Mouse (Mus musculus) limb, embryonic 14.5 days (tissue): ENCODE measurements around the gene Rtl1. TPM values are rescaled to one million over a fixed set of nuclear protein-coding genes. Genes with fewer than 3 reads are reported as not detected.

Experiments used
- ATAC-seq: fragments of 200-750 bp; cut with Nextera tagmentation; 2 replicates; pipeline ENCODE4 v1.8.0; 2017; ENCODE audit warnings: low read depth, moderate number of reproducible peaks, moderate TSS enrichment; ENCODE audit not compliant: low FRiP score
- DNase-seq: peaks from one replicate; pipeline ENCODE4 v3.0.0-alpha.2; 2015; ENCODE audit warnings: low spot score
- H3K27ac ChIP-seq: fragments of 300-500 bp; sonication (generic); replicated peaks from 2 replicates; pipeline ENCODE4 v1.5.1; 2014; ENCODE audit warnings: low read depth, mild to moderate bottlenecking, low read length, moderate library complexity, mixed read lengths
- H3K27me3 ChIP-seq: fragments of 300-500 bp; sonication (generic); 2 replicates; pipeline ENCODE4 v1.6.1; 2014; ENCODE audit warnings: low read length, mixed read lengths; ENCODE audit not compliant: control insufficient read depth, insufficient read depth
- H3K36me3 ChIP-seq: fragments of 300-500 bp; sonication (generic); 2 replicates; pipeline ENCODE4 v1.6.1; 2014; ENCODE audit warnings: mild to moderate bottlenecking, low read length, moderate library complexity, mixed read lengths; ENCODE audit not compliant: control insufficient read depth, insufficient read depth
- H3K4me1 ChIP-seq: fragments of 300-500 bp; sonication (generic); 2 replicates; pipeline ENCODE4 v1.6.1; 2014; ENCODE audit warnings: antibody characterized with exemption, low read length, mixed read lengths; ENCODE audit not compliant: control insufficient read depth, insufficient read depth
- H3K4me2 ChIP-seq: fragments of 300-500 bp; sonication (generic); replicated peaks from 2 replicates; pipeline ENCODE4 v1.6.1; 2014; ENCODE audit warnings: low read depth, mild to moderate bottlenecking, low read length, moderate library complexity; ENCODE audit not compliant: severe bottlenecking
- H3K4me3 ChIP-seq: fragments of 300-500 bp; sonication (generic); replicated peaks from 2 replicates; pipeline ENCODE4 v1.5.1; 2014; ENCODE audit warnings: low read length
- H3K9ac ChIP-seq: fragments of 300-500 bp; sonication (generic); 2 replicates; pipeline ENCODE4 v1.6.1; 2014; ENCODE audit warnings: mild to moderate bottlenecking, low read depth, low read length, moderate library complexity; ENCODE audit not compliant: severe bottlenecking
- H3K9me3 ChIP-seq: fragments of 300-500 bp; sonication (generic); 2 replicates; pipeline ENCODE4 v1.6.1; 2016; ENCODE audit warnings: low read length; ENCODE audit not compliant: control insufficient read depth
- POLR2A ChIP-seq: fragments of 200-500 bp; IDR thresholded peaks from 2 replicates; pipeline ENCODE4 v1.8.0; 2012; ENCODE audit warnings: inconsistent platforms, mild to moderate bottlenecking, moderate library complexity, borderline replicate concordance; ENCODE audit not compliant: insufficient read depth, insufficient read length; ENCODE audit errors: extremely low read depth
- WGBS: fragments of 180-500 bp; shearing (Covaris S2); extraction: QIAGEN DNeasy Blood & Tissue Kit; methylation state at CpG from one replicate; pipeline ENCODE4 v1.1.7; 2014; 5-methylcytosine and 5-hydroxymethylcytosine counted together
- polyA plus RNA-seq, 2 experiments: library from polyadenylated mRNA; depleted of rRNA in 1 of 2; stranded (reverse) in 1 of 2; unstranded in 1 of 2; fragments of >200 nt; fragmentation: Nextera tagmentation in 1 of 2; extraction: Ambion mirVana in 1 of 2; gene quantifications; 2 replicates each; pipeline versions ENCODE4 v1.2.1 to v1.2.3; 2012 to 2014

The Rtl1 gene
- polyA plus RNA-seq, 2 experiments: 4.2 to 6.6 TPM

DNA sequence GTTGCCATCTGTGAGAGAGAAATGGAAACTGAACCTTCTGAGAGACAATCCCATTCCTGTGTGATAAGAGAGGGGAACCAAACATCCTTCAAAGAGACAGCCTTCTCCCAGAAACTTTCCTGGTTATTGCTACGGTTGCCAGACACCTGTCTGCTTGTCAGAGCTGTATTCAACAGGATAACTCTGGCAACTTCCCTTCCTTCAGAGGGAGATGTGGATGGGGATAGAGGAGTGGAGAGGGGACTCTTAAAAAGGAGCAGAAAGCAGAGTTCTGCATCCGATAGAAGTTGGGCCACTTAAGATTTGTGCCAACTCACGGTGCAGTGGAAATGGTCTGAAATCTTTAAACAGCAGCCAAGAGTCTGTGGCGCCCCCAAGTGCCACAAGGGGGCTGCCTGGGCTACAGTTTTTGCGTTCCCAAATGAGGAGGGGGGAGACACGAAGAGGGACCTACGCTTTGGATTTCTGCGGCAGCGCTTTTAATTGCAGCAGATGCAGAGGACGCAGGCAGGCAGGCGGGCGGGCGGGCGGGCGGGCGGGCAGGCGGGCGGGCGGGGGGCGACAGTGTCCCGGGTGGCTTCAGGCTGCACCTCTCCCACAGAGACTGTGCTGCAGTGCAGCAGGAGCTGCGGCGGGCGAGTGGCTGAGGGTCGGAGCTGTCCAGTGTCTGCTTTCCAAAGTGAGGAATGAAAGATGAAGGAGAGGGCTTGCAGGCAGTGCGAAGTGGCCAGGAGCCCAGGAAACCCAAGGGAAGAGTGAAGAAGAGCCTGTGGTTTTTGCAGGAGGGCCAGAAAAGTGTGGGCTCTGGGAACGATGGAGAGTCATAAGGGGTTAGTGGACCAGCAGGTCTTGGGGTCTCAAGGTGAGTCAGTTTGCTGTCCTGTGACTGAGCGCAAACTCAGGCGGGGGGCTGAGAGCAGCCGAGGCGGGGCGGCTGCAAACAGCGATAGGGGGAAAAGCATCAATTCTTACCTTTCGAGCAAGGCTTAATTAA lies 12.6 kb upstream of the Rtl1 start:
- H3K27ac ChIP-seq: no peak overlapping the region
- H3K4me1 ChIP-seq: no peaks in the 10 kb centered on the region
- peak overlapping the region; percentile 35 for H3K4me2 ChIP-seq
- peak overlapping the region; percentile 19 for H3K4me3 ChIP-seq
- 51% methylated on average over 21 of the region's 34 CpGs for WGBS
- no peak for TF ChIP-seq POLR2A
- H3K27me3 ChIP-seq: 0 out of 2 replicates have a peak, but pooled peaks cover 3% of the 10 kb centered on the region
- no peak for DNase-seq
- 0 out of 2 replicates have a peak, but pooled peaks cover 4% of the 10 kb centered on the region for H3K9me3 ChIP-seq
- ATAC-seq: no peak
- H3K36me3 ChIP-seq: peaks cover 89% of the 10 kb centered on the region
- H3K9ac ChIP-seq: no peak overlapping the region

DNA sequence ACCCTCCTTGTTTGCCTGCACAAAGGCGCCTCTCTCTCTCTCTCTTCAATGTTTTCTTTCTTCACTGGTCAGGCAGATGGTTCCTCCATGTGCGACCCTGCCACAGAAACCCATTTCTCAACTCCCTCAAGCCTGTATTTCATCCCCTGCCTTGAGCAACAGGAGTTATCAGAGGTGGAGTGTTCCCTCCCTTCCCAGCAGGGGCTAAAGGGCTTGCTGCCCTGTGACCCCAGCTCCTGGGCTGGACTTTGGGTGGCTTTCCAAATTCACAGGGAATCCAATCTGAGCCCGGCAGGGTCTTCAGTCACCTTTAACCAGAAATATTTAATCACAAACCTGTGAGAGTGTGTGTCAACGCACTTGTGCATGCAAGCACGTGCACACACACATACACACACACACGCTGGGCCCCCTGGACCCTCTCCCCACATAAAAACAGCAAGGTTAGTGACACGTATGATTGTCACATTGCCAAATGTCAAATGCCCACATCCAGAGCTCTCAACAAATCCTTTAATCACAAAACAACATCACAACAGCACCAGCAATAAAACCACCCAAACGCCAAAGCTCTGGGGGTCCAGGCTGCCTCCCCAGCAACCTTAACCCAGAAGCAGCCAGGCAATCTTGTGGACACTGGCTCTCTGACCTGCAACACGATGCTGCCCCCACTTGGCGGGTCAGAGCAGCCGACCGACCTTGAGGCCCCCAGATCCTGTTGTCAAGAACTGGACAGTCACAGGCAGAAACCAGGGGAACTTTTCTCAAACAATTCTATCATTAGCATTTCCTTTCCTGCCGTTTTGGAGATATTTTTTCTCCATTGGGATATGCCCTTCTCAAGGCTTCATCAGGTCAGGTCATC lies 8.7 kb upstream of the Rtl1 start:
- 0 out of 2 replicates have a peak, but pooled peaks cover 4% of the 10 kb centered on the region for H3K9me3 ChIP-seq
- DNase-seq (no peak), ATAC-seq (no peak)
- no peaks in the 10 kb centered on the region; the same call in 1 of the 2 replicates for H3K4me1 ChIP-seq
- no peak overlapping the region for H3K27ac ChIP-seq
- peaks cover 91% of the 10 kb centered on the region for H3K36me3 ChIP-seq
- 54% methylated on average over 13 of the region's 13 CpGs for WGBS
- H3K4me3 ChIP-seq: no peak overlapping the region
- no peak for TF ChIP-seq POLR2A
- no peak overlapping the region for H3K9ac ChIP-seq
- 0 out of 2 replicates have a peak, but pooled peaks cover 3% of the 10 kb centered on the region for H3K27me3 ChIP-seq
- no peak overlapping the region for H3K4me2 ChIP-seq

DNA sequence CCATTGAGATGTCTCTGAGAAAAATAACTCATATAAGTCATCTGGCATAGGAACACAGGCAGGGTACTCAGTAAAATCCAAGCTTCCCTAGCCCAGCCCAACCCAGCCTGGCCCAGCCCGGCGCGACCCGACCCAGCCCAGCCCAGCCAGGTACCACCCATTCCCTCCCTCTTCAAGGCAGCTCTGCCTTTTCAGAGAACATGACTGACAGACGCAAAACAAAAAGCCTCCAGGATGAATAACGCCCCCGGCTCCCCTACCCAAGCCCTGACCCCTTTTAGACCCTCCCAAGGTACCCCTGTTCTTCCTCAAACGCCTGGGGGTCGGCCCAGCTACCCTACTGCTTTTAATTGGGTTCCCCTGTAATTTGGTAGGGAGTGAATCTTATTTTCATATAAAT lies 7.8 kb upstream of the Rtl1 start:
- peaks cover 89% of the 10 kb centered on the region for H3K36me3 ChIP-seq
- 0 out of 2 replicates have a peak, but pooled peaks cover 4% of the 10 kb centered on the region for H3K9me3 ChIP-seq
- H3K4me3 ChIP-seq: no peak overlapping the region
- no peak overlapping the region for H3K27ac ChIP-seq
- TF ChIP-seq POLR2A: no peak
- no peaks in the 10 kb centered on the region; the same call in 1 of the 2 replicates for H3K4me1 ChIP-seq
- ATAC-seq (no peak), DNase-seq (no peak)
- H3K27me3 ChIP-seq: no peaks in the 10 kb centered on the region
- WGBS: 47% methylated on average over 9 of the region's 9 CpGs
- no peak overlapping the region for H3K4me2 ChIP-seq
- no peak overlapping the region for H3K9ac ChIP-seq

DNA sequence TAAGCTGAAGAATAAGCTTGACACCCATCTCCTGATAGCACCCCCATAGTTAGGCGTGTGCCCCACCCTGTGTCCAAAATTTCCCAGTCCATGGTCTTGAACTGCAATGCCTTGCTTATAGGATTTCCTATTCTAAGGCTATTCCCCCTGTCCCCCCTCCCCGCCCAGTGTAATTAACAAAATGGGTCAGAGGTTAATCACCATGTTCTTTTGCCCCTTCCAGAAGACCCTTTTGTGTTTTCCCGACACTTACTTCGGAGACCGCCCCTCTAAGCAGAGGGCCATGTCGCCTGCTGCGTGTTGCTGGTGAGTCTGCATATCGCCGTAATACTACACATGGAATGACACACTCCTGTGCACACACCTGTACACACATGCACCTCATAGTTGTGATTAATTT lies 7.1 kb upstream of the Rtl1 start:
- no peaks in the 10 kb centered on the region for H3K27me3 ChIP-seq
- H3K9ac ChIP-seq: no peak overlapping the region
- no peak overlapping the region for H3K4me3 ChIP-seq
- peaks cover 88% of the 10 kb centered on the region for H3K36me3 ChIP-seq
- TF ChIP-seq POLR2A: no peak
- WGBS: 63% methylated on average over 9 of the region's 9 CpGs
- H3K27ac ChIP-seq: no peak overlapping the region
- no peak for ATAC-seq
- DNase-seq: no peak
- H3K4me2 ChIP-seq: no peak overlapping the region
- H3K4me1 ChIP-seq: no peaks in the 10 kb centered on the region; the same call in 1 of the 2 replicates
- H3K9me3 ChIP-seq: 0 out of 2 replicates have a peak, but pooled peaks cover 4% of the 10 kb centered on the region

DNA sequence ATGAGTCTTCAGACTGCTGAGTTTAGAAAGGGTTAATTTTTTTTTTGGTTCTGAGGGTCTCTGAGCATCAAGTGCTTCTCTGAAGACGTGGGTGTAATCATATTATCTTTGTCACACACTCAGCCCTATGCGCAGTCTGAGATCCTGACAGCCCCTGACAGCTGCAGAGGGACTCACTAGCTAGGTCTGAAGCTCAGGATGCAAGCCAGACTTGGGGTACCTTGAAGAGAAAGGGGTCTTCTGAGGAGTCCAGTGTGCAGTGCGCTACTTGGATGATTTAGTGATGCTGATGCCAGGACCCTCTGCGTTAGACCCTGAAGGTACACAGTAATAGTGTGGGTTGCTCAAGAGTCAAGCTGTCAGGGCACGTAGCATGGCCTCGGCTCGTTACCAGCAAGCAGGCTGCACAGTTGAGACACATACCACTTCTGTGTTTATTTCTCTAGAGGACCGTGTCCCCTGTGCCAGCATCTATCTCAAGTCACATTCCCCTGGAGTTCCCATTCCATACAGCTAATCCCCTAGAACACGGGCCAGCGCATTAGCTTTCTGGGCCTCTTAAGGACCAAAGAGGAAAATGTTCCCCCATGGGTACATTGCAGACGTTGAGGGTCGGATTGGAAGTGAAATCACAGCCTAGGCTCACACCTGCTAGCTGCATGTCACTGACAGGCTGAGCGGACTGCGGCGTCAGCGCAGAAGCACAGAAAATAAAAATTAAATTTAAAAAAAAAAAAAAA lies 5.0 kb upstream of the Rtl1 start:
- no peaks in the 10 kb centered on the region; the same call in 1 of the 2 replicates for H3K4me1 ChIP-seq
- H3K4me2 ChIP-seq: no peak overlapping the region
- no peak overlapping the region for H3K9ac ChIP-seq
- peaks cover 85% of the 10 kb centered on the region for H3K36me3 ChIP-seq
- no peaks in the 10 kb centered on the region for H3K27me3 ChIP-seq
- WGBS: 63% methylated on average over 16 of the region's 16 CpGs
- TF ChIP-seq POLR2A: no peak
- no peak overlapping the region for H3K27ac ChIP-seq
- ATAC-seq (no peak; the same call in 1 of the 2 replicates), DNase-seq (no peak)
- no peaks in the 10 kb centered on the region for H3K9me3 ChIP-seq
- H3K4me3 ChIP-seq: no peak overlapping the region
